Mouse (Mus musculus) spleen, adult 2 months (tissue): ENCODE data around the gene Car10.

Source experiments
- CTCF ChIP-seq: fragments of 200-500 bp; IDR thresholded peaks from 2 replicates; pipeline ENCODE4 v1.5.1; 2011; ENCODE audit warnings: mild to moderate bottlenecking, inconsistent platforms; ENCODE audit not compliant: insufficient read depth, insufficient read length, insufficient replicate concordance; ENCODE audit errors: extremely low read depth
- POLR2A ChIP-seq: fragments of 200-500 bp; IDR thresholded peaks from 2 replicates; pipeline ENCODE4 v1.6.1; 2011; ENCODE audit warnings: low read depth, low read length, inconsistent platforms

- TF ChIP-seq CTCF = no peak
- no peak for TF ChIP-seq POLR2A
Measured at GRCm38 (mm10) chr11:93643436-93643835, 545.6 kb downstream of the Car10 start.
